Mouse (Mus musculus): ENCODE measurements around the gene Ezh1.

DNA sequence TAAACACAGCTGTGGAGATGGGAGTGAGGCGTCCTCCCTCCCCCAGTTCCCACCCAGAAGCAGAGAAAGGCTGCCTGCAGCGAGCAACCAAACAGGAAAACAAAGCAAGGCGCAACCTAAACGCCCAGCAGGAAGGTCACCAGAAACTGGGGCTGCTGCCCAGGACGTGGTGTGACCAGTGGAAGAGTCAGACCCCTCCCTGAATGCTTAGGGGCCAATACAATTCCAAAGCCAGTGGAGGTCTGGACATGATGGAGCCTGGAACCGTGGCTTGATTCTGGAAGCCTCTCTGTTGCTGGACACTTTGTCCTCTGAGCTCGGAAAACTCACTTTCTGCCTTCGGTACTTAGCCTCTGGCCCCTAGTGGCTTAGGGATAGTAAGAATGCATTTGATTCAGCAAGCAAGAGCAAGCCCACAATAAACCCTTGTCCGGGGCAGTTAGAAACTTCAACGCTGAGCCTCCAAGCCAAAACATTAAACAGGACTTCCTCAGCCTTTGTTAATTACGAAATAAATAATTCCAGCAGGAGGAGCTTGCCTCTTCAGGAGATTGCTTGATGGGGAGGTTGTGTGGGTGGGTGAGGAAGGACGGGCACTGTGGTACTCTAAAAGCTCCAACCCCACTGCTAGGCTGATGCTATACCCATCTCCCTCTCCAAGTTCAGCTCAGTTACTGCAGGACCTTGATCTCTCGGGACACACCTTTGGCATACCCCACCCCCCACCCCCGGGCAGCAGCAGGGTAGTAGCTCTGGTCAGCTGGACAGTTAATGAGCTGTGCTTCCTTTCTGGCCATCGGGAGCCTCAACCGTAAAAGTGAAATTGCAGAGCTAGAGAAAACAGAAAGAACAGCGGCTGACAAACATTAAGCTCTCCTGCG is 5.0 kb upstream of the Ezh1 start:
- TF ChIP-seq NANOG (IDR thresholded peaks at IDR 0.05; ENCODE audit: borderline replicate concordance, low read length) (no peak), CTCF (conservative IDR thresholded peaks at IDR 0.05; ENCODE audit: low read length) (no peak)
